Mouse (Mus musculus): ENCODE data around the gene Zg16. TPM values are rescaled to one million over a fixed set of nuclear protein-coding genes. Genes with fewer than 3 reads are reported as not detected.
A peak's percentile ranks its signal among the peaks of the same experiment; 100 is the strongest.

Zg16 gene
- polyA plus RNA-seq, 1 experiment = not detected

DNA sequence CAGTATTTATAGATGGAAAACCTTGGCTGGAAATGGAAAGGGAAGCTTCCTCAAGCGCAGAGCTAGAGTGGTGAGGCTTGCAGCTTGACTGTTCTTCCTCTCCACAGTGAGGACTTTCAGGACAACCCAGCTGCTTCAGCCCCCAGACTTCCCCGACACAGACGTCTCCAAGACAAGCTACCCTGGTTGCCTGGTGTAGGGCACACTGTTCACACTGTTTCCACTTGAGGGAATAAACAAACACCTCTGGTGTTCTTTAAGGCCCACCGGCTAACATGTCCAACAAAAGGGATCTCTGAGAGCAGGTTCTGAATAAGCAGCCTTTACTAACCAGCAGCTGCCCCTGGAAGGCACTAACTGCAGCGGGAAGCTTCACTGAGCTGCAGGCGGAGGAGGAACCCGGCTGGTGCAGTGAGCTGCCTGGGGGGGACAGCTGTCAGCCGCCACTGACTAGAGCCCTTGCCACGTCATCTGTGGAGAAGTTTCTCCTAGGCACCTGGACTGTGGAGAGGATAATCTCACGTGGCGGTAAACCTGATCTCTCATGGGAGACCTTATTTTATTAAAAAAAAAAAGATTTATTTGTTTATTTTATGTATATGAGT is 29.3 kb upstream of the Zg16 start:
- TF ChIP-seq MYOD1 (IDR thresholded peaks at IDR 0.05; ENCODE audit: control insufficient read depth in 1 of 3, insufficient read length in 2 of 3, low read depth in 2 of 3) (peak in 2 of 3 experiments; percentile 22 to 35), TCF3 (IDR thresholded peaks at IDR 0.05; ENCODE audit: insufficient read length, low read depth) (no peak), CEBPB (IDR thresholded peaks at IDR 0.05; ENCODE audit: insufficient read depth, poor library complexity, severe bottlenecking) (no peak), MYOG (IDR thresholded peaks at IDR 0.05; ENCODE audit: control insufficient read depth in 1 of 3, insufficient read depth in 1 of 3, insufficient read length in 2 of 3, low read depth in 2 of 3) (peak in 2 of 3 experiments; percentile 58 to 59)
- Histone ChIP-seq H3K4me2 (ENCODE audit: low read depth) (no peak overlapping the region), H3K79me2 (ENCODE audit: control insufficient read depth, insufficient read depth) (no peaks in the 10 kb centered on the region), H3K36me3 (ENCODE audit: control insufficient read depth, insufficient read depth) (no peaks in the 10 kb centered on the region), H3K27me3 (ENCODE audit: control insufficient read depth, insufficient read depth, insufficient read length) (no peaks in the 10 kb centered on the region), H3ac (ENCODE audit: control insufficient read depth, insufficient read length) (no peak overlapping the region), H3K4me3 (no peak overlapping the region)

DNA sequence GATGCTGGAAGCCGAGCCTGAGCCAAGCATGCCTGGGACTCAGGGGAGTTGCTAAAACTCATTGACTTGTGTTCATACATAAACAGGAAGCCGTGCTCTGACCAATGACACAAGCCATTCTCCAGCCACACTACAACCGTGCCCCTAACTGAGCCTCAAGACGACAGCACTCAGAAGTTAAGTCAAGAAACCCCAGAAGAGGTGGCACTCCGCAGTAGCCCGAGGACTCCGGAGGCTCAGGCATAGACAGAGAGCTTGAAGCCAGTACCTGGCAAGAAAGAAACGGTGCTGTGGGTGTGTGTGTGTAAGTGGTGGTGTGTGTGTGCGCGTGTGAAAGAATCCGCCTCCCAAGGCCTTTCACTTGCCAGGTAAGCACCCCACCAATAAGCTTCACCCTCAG is 27.8 kb upstream of the Zg16 start:
- Histone ChIP-seq H3K79me2 (ENCODE audit: control insufficient read depth, insufficient read depth) (no peaks in the 10 kb centered on the region), H3ac (ENCODE audit: control insufficient read depth, insufficient read length) (no peak overlapping the region), H3K4me3 (no peak overlapping the region), H3K4me2 (ENCODE audit: low read depth) (no peak overlapping the region), H3K36me3 (ENCODE audit: control insufficient read depth, insufficient read depth) (no peaks in the 10 kb centered on the region), H3K27me3 (ENCODE audit: control insufficient read depth, insufficient read depth, insufficient read length) (no peaks in the 10 kb centered on the region)
- no peak for TF ChIP-seq POLR2AphosphoS2 (IDR thresholded peaks at IDR 0.05; ENCODE audit: insufficient read length, low read depth)
- TF ChIP-seq TCF3 (IDR thresholded peaks at IDR 0.05; ENCODE audit: insufficient read length, low read depth) = no peak
- TF ChIP-seq SRF (IDR thresholded peaks at IDR 0.05; ENCODE audit: control insufficient read depth, insufficient read length, low read depth) = no peak
- no peak for TF ChIP-seq E2F4 (IDR thresholded peaks at IDR 0.05; ENCODE audit: insufficient read depth)
- no peak for TF ChIP-seq CEBPB (IDR thresholded peaks at IDR 0.05; ENCODE audit: insufficient read depth, poor library complexity, severe bottlenecking)
- no peak for TF ChIP-seq REST (IDR thresholded peaks at IDR 0.05; ENCODE audit: insufficient read depth, insufficient read length)
- no peak for TF ChIP-seq TCF12 (IDR thresholded peaks at IDR 0.05; ENCODE audit: insufficient read depth, poor library complexity, severe bottlenecking)

- H3ac ChIP-seq (ENCODE audit: control insufficient read depth, insufficient read length) = no peak overlapping the region
- no peaks in the 10 kb centered on the region for H3K79me2 ChIP-seq (ENCODE audit: control insufficient read depth, insufficient read depth)
- H3K4me3 ChIP-seq = no peak overlapping the region
- H3K27me3 ChIP-seq (ENCODE audit: control insufficient read depth, insufficient read depth, insufficient read length) = peaks cover 3% of the 10 kb centered on the region
- H3K4me2 ChIP-seq (ENCODE audit: low read depth) = no peak overlapping the region
- TF ChIP-seq USF1 (IDR thresholded peaks at IDR 0.05; ENCODE audit: low read depth) = no peak
- peak in 2 of 3 experiments; percentile 50 for TF ChIP-seq MYOD1 (IDR thresholded peaks at IDR 0.05; ENCODE audit: control insufficient read depth in 1 of 3, insufficient read length in 2 of 3, low read depth in 2 of 3)
- no peak for TF ChIP-seq MAX (IDR thresholded peaks at IDR 0.05; ENCODE audit: low read depth)
- TF ChIP-seq CEBPB (IDR thresholded peaks at IDR 0.05; ENCODE audit: insufficient read depth, poor library complexity, severe bottlenecking) = no peak
- no peaks in the 10 kb centered on the region for H3K36me3 ChIP-seq (ENCODE audit: control insufficient read depth, insufficient read depth)
Observed at GRCm38 (mm10) chr7:127113614-127114259, 26.6 kb upstream of the Zg16 start.

GRCm38 (mm10) chr7:127112921-127113597 is 25.9 kb upstream of the Zg16 start:
- H3ac ChIP-seq (ENCODE audit: control insufficient read depth, insufficient read length) = no peak overlapping the region
- TF ChIP-seq SRF (IDR thresholded peaks at IDR 0.05; ENCODE audit: control insufficient read depth, insufficient read length, low read depth) (no peak), POLR2A (IDR thresholded peaks at IDR 0.05; ENCODE audit: insufficient read length, low read depth) (no peak), REST (IDR thresholded peaks at IDR 0.05; ENCODE audit: insufficient read depth, insufficient read length) (no peak), MYOD1 (IDR thresholded peaks at IDR 0.05; ENCODE audit: control insufficient read depth in 1 of 3, insufficient read length in 2 of 3, low read depth in 2 of 3) (no peak), MAX (IDR thresholded peaks at IDR 0.05; ENCODE audit: low read depth) (no peak), TCF12 (IDR thresholded peaks at IDR 0.05; ENCODE audit: insufficient read depth, poor library complexity, severe bottlenecking) (no peak), TCF3 (IDR thresholded peaks at IDR 0.05; ENCODE audit: insufficient read length, low read depth) (no peak), USF1 (IDR thresholded peaks at IDR 0.05; ENCODE audit: low read depth) (no peak), POLR2AphosphoS2 (IDR thresholded peaks at IDR 0.05; ENCODE audit: insufficient read length, low read depth) (no peak), E2F4 (IDR thresholded peaks at IDR 0.05; ENCODE audit: insufficient read depth) (no peak), CEBPB (IDR thresholded peaks at IDR 0.05; ENCODE audit: insufficient read depth, poor library complexity, severe bottlenecking) (no peak), MYOG (IDR thresholded peaks at IDR 0.05; ENCODE audit: control insufficient read depth in 1 of 3, insufficient read depth in 1 of 3, insufficient read length in 2 of 3, low read depth in 2 of 3) (no peak)
- no peak overlapping the region for H3K4me2 ChIP-seq (ENCODE audit: low read depth)
- no peaks in the 10 kb centered on the region for H3K79me2 ChIP-seq (ENCODE audit: control insufficient read depth, insufficient read depth)
- H3K4me3 ChIP-seq = no peak overlapping the region
- H3K27me3 ChIP-seq (ENCODE audit: control insufficient read depth, insufficient read depth, insufficient read length) = peaks cover 7% of the 10 kb centered on the region
- no peaks in the 10 kb centered on the region for H3K36me3 ChIP-seq (ENCODE audit: control insufficient read depth, insufficient read depth)

- Histone ChIP-seq H3K36me3 (ENCODE audit: control insufficient read depth, insufficient read depth) (no peaks in the 10 kb centered on the region), H3K4me2 (ENCODE audit: low read depth) (no peak overlapping the region), H3K4me3 (no peak overlapping the region), H3K79me2 (ENCODE audit: control insufficient read depth, insufficient read depth) (no peaks in the 10 kb centered on the region), H3K27me3 (ENCODE audit: control insufficient read depth, insufficient read depth, insufficient read length) (peaks cover 7% of the 10 kb centered on the region), H3ac (ENCODE audit: control insufficient read depth, insufficient read length) (no peak overlapping the region)
- TF ChIP-seq TCF3 (IDR thresholded peaks at IDR 0.05; ENCODE audit: insufficient read length, low read depth) = no peak
- no peak for TF ChIP-seq REST (IDR thresholded peaks at IDR 0.05; ENCODE audit: insufficient read depth, insufficient read length)
- no peak for TF ChIP-seq E2F4 (IDR thresholded peaks at IDR 0.05; ENCODE audit: insufficient read depth)
- TF ChIP-seq MYOG (IDR thresholded peaks at IDR 0.05; ENCODE audit: control insufficient read depth in 1 of 3, insufficient read depth in 1 of 3, insufficient read length in 2 of 3, low read depth in 2 of 3) = no peak
- TF ChIP-seq TCF12 (IDR thresholded peaks at IDR 0.05; ENCODE audit: insufficient read depth, poor library complexity, severe bottlenecking) = no peak
- no peak for TF ChIP-seq MYOD1 (IDR thresholded peaks at IDR 0.05; ENCODE audit: control insufficient read depth in 1 of 3, insufficient read length in 2 of 3, low read depth in 2 of 3)
- TF ChIP-seq USF1 (IDR thresholded peaks at IDR 0.05; ENCODE audit: low read depth) = no peak
- TF ChIP-seq CEBPB (IDR thresholded peaks at IDR 0.05; ENCODE audit: insufficient read depth, poor library complexity, severe bottlenecking) = no peak
- no peak for TF ChIP-seq SRF (IDR thresholded peaks at IDR 0.05; ENCODE audit: control insufficient read depth, insufficient read length, low read depth)
- TF ChIP-seq POLR2AphosphoS2 (IDR thresholded peaks at IDR 0.05; ENCODE audit: insufficient read length, low read depth) = no peak
- TF ChIP-seq POLR2A (IDR thresholded peaks at IDR 0.05; ENCODE audit: insufficient read length, low read depth) = no peak
- no peak for TF ChIP-seq MAX (IDR thresholded peaks at IDR 0.05; ENCODE audit: low read depth)
Observed at GRCm38 (mm10) chr7:127112251-127112841, 25.2 kb upstream of the Zg16 start.
